Mouse (Mus musculus): ENCODE results near the gene Sned1.
"Not testable (repeated sequence)": the region's sequence is repeated elsewhere in the genome, so short reads cannot be mapped to it uniquely, and the experiment has no call there.

The Sned1 gene

GRCm38 (mm10) chr1:93229221-93229620 lies 6.4 kb upstream of the Sned1 start:
- no peak for DNase-seq (ENCODE audit: low read depth, low spot score)

- no peak for DNase-seq (ENCODE audit: low read depth, low spot score)
Observed at GRCm38 (mm10) chr1:93229626-93230025, 6.0 kb upstream of the Sned1 start.

GRCm38 (mm10) chr1:93236545-93236924 lies 894 bp downstream of the Sned1 start:
- DNase-seq (ENCODE audit: low read depth, low spot score): no peak

- no peak for DNase-seq (ENCODE audit: low read depth, low spot score)
Observed at GRCm38 (mm10) chr1:93237676-93238075, 2.0 kb downstream of the Sned1 start.

- DNase-seq (ENCODE audit: low read depth, low spot score): no peak
Observed at GRCm38 (mm10) chr1:93238201-93238600, 2.6 kb downstream of the Sned1 start.

- DNase-seq (ENCODE audit: low read depth, low spot score): no peak
Observed at GRCm38 (mm10) chr1:93245936-93246335, 10.3 kb downstream of the Sned1 start.

- no peak for DNase-seq (ENCODE audit: low read depth, low spot score)
Observed at GRCm38 (mm10) chr1:93252586-93252985, 16.9 kb downstream of the Sned1 start.

- DNase-seq (ENCODE audit: low read depth, low spot score): no peak
Observed at GRCm38 (mm10) chr1:93255761-93256160, 20.1 kb downstream of the Sned1 start.

GRCm38 (mm10) chr1:93257560-93257959 lies 21.9 kb downstream of the Sned1 start:
- no peak for DNase-seq (ENCODE audit: low read depth, low spot score)

GRCm38 (mm10) chr1:93267207-93267606 lies 31.6 kb downstream of the Sned1 start:
- no peak for DNase-seq (ENCODE audit: low read depth, low spot score)

GRCm38 (mm10) chr1:93268246-93268645 lies 32.6 kb downstream of the Sned1 start:
- DNase-seq (ENCODE audit: low read depth, low spot score): no peak

- DNase-seq (ENCODE audit: low read depth, low spot score): no peak
Observed at GRCm38 (mm10) chr1:93270516-93271240, 35.0 kb downstream of the Sned1 start.

- no peak for DNase-seq (ENCODE audit: low read depth, low spot score)
Observed at GRCm38 (mm10) chr1:93271751-93272150, 36.1 kb downstream of the Sned1 start.

- no peak for DNase-seq (ENCODE audit: low read depth, low spot score)
Observed at GRCm38 (mm10) chr1:93272409-93272821, 36.8 kb downstream of the Sned1 start.

GRCm38 (mm10) chr1:93275561-93275960 lies 39.9 kb downstream of the Sned1 start:
- no peak for DNase-seq (ENCODE audit: low read depth, low spot score)

- DNase-seq (ENCODE audit: low read depth, low spot score): no peak
Observed at GRCm38 (mm10) chr1:93277041-93277440, 41.4 kb downstream of the Sned1 start.

GRCm38 (mm10) chr1:93289678-93290214 lies 54.1 kb downstream of the Sned1 start:
- DNase-seq (ENCODE audit: low read depth, low spot score): no peak

GRCm38 (mm10) chr1:93290956-93291355 lies 55.3 kb downstream of the Sned1 start:
- no peak for DNase-seq (ENCODE audit: low read depth, low spot score)

GRCm38 (mm10) chr1:93291591-93291990 lies 56.0 kb downstream of the Sned1 start:
- DNase-seq (ENCODE audit: low read depth, low spot score): no peak

- no peak for DNase-seq (ENCODE audit: low read depth, low spot score)
Observed at GRCm38 (mm10) chr1:93292006-93292405, 56.4 kb downstream of the Sned1 start.

GRCm38 (mm10) chr1:93294491-93294890 lies 58.9 kb downstream of the Sned1 start:
- DNase-seq (ENCODE audit: low read depth, low spot score): not testable (repeated sequence)

- no peak for DNase-seq (ENCODE audit: low read depth, low spot score)
Observed at GRCm38 (mm10) chr1:93299791-93300190, 64.2 kb downstream of the Sned1 start.

GRCm38 (mm10) chr1:93300578-93300977 lies 64.9 kb downstream of the Sned1 start:
- DNase-seq (ENCODE audit: low read depth, low spot score): no peak
